Mouse (Mus musculus): Measurements from ENCODE around the gene Mtfp1. TPM values are rescaled to one million over a fixed set of nuclear protein-coding genes. Genes with fewer than 3 reads are reported as not detected.
A peak's percentile ranks its signal among the peaks of the same experiment; 100 is the strongest.

Mtfp1 gene
- total and polyA plus RNA-seq, 2 experiments, result 16.6 to 41.5 TPM

DNA sequence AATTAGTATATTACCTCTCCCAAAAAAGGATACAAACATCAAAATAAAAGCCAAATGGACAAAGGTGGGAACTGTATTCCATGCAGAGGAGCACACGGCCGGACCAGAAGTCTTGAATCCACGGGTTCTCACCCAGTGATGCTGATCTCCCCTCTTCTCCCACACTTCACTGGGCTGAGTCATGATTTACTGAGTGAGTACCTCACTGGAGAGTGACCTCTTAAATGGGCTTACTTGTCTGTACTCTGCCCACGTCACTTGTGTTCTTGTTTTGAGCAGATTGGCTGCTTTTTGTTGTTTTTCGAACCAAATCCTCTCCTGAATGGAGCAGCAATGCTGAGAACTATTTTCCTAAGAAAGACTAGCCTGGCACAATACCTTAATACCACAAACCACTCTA, 9.7 kb upstream of the Mtfp1 start:
- H3K36me3 ChIP-seq (ENCODE audit: control insufficient read depth, insufficient read depth, low read length), result peaks cover 68% of the 10 kb centered on the region
- H3K4me3 ChIP-seq (ENCODE audit: insufficient read depth, low read depth, low read length), result no peak overlapping the region
- H3K79me2 ChIP-seq (ENCODE audit: control insufficient read depth, insufficient read depth, low read length), result no peaks in the 10 kb centered on the region
- peak; percentile 24 for DNase-seq (ENCODE audit: extremely low read depth, low read depth, low spot score)
- 89% methylated on average over 5 of the region's 5 CpGs for WGBS
- peaks cover 22% of the 10 kb centered on the region for H3K4me1 ChIP-seq (ENCODE audit: control insufficient read depth, insufficient read depth, low read length)
- TF ChIP-seq CTCF (IDR thresholded peaks at IDR 0.05; ENCODE audit: low read depth, low read length), result no peak
- no peak for TF ChIP-seq POLR2A (IDR thresholded peaks at IDR 0.05; ENCODE audit: extremely low read depth, insufficient read depth, low read length)
- no peaks in the 10 kb centered on the region for H3K27me3 ChIP-seq (ENCODE audit: control insufficient read depth, insufficient read depth, low read length)
- H3K27ac ChIP-seq (replicated peaks; ENCODE audit: insufficient read depth, low read depth, low read length), result no peak overlapping the region
- no peak overlapping the region for H3K9ac ChIP-seq (ENCODE audit: low read depth, low read length)

DNA sequence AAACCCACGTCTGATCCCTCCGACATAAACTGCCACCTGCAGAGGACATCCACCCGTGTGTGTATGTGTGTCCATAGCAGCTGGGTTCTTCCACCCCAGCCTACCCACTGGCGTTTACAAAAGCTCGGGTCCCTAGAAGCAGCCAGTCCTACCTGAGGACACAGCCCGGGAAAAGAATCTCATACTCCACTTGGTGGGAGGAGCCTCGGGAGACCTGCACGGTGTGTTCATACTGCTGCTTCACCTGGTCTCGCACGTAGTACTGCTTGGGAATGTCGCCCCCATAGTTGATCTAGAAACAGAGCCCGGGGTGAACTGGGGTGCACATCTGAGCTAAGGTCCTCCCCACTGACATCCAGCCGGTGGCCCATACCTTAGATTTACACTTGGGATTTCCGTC, 8.3 kb upstream of the Mtfp1 start:
- TF ChIP-seq CTCF (IDR thresholded peaks at IDR 0.05; ENCODE audit: low read depth, low read length) (no peak), POLR2A (IDR thresholded peaks at IDR 0.05; ENCODE audit: extremely low read depth, insufficient read depth, low read length) (no peak)
- no peak for DNase-seq (ENCODE audit: extremely low read depth, low read depth, low spot score)
- no peak overlapping the region for H3K27ac ChIP-seq (replicated peaks; ENCODE audit: insufficient read depth, low read depth, low read length)
- no peaks in the 10 kb centered on the region for H3K27me3 ChIP-seq (ENCODE audit: control insufficient read depth, insufficient read depth, low read length)
- no peaks in the 10 kb centered on the region for H3K79me2 ChIP-seq (ENCODE audit: control insufficient read depth, insufficient read depth, low read length)
- H3K36me3 ChIP-seq (ENCODE audit: control insufficient read depth, insufficient read depth, low read length), result peaks cover 72% of the 10 kb centered on the region
- H3K4me1 ChIP-seq (ENCODE audit: control insufficient read depth, insufficient read depth, low read length), result peaks cover 11% of the 10 kb centered on the region
- 87% methylated on average over 14 of the region's 14 CpGs for WGBS
- H3K9ac ChIP-seq (ENCODE audit: low read depth, low read length), result no peak overlapping the region
- H3K4me3 ChIP-seq (ENCODE audit: insufficient read depth, low read depth, low read length), result no peak overlapping the region

DNA sequence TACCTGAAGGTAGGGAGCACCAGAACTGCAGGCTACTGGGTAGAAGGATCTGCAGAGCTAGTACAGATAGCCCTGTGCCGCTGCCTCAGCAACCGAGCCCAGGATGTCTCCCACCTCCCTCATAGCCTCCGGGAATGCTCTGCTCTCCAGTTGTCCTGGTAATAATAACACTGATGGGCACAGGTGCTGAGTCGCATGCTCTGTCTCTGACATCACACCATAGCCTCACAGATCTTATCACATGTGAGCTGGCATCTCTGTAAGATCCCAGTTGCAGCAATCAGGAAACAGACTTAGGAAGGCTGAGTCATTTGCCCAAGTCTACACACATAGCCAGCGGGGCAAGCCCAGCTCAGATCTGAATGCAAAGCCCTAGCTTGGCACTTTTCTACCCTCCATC, 6.6 kb upstream of the Mtfp1 start:
- no peaks in the 10 kb centered on the region for H3K27me3 ChIP-seq (ENCODE audit: control insufficient read depth, insufficient read depth, low read length)
- 82% methylated on average over 5 of the region's 5 CpGs for WGBS
- H3K9ac ChIP-seq (ENCODE audit: low read depth, low read length), result no peak overlapping the region
- DNase-seq (ENCODE audit: extremely low read depth, low read depth, low spot score), result no peak
- H3K36me3 ChIP-seq (ENCODE audit: control insufficient read depth, insufficient read depth, low read length), result peaks cover 66% of the 10 kb centered on the region
- TF ChIP-seq POLR2A (IDR thresholded peaks at IDR 0.05; ENCODE audit: extremely low read depth, insufficient read depth, low read length) (no peak), CTCF (IDR thresholded peaks at IDR 0.05; ENCODE audit: low read depth, low read length) (no peak)
- no peaks in the 10 kb centered on the region for H3K79me2 ChIP-seq (ENCODE audit: control insufficient read depth, insufficient read depth, low read length)
- 0 out of 2 replicates have a peak, but pooled peaks cover 2% of the 10 kb centered on the region for H3K4me1 ChIP-seq (ENCODE audit: control insufficient read depth, insufficient read depth, low read length)
- H3K4me3 ChIP-seq (ENCODE audit: insufficient read depth, low read depth, low read length), result no peak overlapping the region
- no peak overlapping the region for H3K27ac ChIP-seq (replicated peaks; ENCODE audit: insufficient read depth, low read depth, low read length)

DNA sequence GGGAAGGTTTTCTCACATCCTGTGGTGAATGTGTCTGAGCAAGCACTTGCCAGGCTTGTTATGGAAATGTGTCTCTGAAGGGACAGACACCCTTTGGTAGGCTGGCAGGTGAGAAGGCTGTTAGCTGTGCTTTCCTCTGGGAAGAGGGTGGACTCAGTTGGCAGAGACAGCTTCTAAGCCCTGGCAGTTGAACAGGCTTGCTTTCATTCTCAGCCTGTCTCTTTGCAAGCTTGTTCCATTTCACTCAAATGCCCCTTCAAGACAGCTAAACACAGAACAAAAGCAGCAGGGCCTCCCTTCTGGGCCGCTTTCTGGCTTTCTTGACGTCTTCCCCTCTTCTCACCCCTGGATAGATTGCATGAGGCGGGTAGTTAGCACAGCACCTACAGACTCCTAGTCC, 4.2 kb upstream of the Mtfp1 start:
- WGBS, result 84% methylated on average over 3 of the region's 3 CpGs
- H3K36me3 ChIP-seq (ENCODE audit: control insufficient read depth, insufficient read depth, low read length), result peaks cover 49% of the 10 kb centered on the region
- H3K4me3 ChIP-seq (ENCODE audit: insufficient read depth, low read depth, low read length), result no peak overlapping the region
- H3K4me1 ChIP-seq (ENCODE audit: control insufficient read depth, insufficient read depth, low read length), result no peaks in the 10 kb centered on the region
- no peaks in the 10 kb centered on the region for H3K79me2 ChIP-seq (ENCODE audit: control insufficient read depth, insufficient read depth, low read length)
- no peaks in the 10 kb centered on the region for H3K27me3 ChIP-seq (ENCODE audit: control insufficient read depth, insufficient read depth, low read length)
- TF ChIP-seq POLR2A (IDR thresholded peaks at IDR 0.05; ENCODE audit: extremely low read depth, insufficient read depth, low read length) (no peak), CTCF (IDR thresholded peaks at IDR 0.05; ENCODE audit: low read depth, low read length) (no peak)
- no peak for DNase-seq (ENCODE audit: extremely low read depth, low read depth, low spot score)
- H3K9ac ChIP-seq (ENCODE audit: low read depth, low read length), result no peak overlapping the region
- no peak overlapping the region for H3K27ac ChIP-seq (replicated peaks; ENCODE audit: insufficient read depth, low read depth, low read length)

DNA sequence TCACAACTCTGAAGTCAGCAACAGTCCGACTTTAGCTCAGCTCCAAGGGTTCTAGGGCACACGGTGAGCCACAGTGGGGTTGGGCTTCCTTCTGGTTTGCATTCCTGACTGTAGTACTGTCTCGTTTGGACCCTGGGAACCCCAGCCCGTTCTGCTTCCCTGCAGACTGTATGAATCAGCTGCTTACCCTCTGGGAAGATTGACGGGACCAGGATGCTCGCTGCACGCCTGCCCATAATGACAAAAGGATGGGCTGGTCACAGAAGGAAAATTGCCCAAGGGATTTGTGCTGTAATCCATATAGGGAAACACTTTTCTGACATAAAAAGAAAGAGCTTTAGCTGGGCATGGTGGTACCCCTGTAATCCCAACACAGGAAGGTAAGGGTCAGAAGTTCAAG, 3.6 kb upstream of the Mtfp1 start:
- H3K4me1 ChIP-seq (ENCODE audit: control insufficient read depth, insufficient read depth, low read length), result peaks cover 5% of the 10 kb centered on the region
- no peak for DNase-seq (ENCODE audit: extremely low read depth, low read depth, low spot score)
- no peaks in the 10 kb centered on the region for H3K79me2 ChIP-seq (ENCODE audit: control insufficient read depth, insufficient read depth, low read length)
- no peak overlapping the region for H3K27ac ChIP-seq (replicated peaks; ENCODE audit: insufficient read depth, low read depth, low read length)
- H3K36me3 ChIP-seq (ENCODE audit: control insufficient read depth, insufficient read depth, low read length), result peaks cover 48% of the 10 kb centered on the region
- no peak overlapping the region for H3K4me3 ChIP-seq (ENCODE audit: insufficient read depth, low read depth, low read length)
- TF ChIP-seq POLR2A (IDR thresholded peaks at IDR 0.05; ENCODE audit: extremely low read depth, insufficient read depth, low read length), result no peak
- no peak for TF ChIP-seq CTCF (IDR thresholded peaks at IDR 0.05; ENCODE audit: low read depth, low read length)
- no peaks in the 10 kb centered on the region for H3K27me3 ChIP-seq (ENCODE audit: control insufficient read depth, insufficient read depth, low read length)
- 69% methylated on average over 7 of the region's 7 CpGs for WGBS
- no peak overlapping the region for H3K9ac ChIP-seq (ENCODE audit: low read depth, low read length)

DNA sequence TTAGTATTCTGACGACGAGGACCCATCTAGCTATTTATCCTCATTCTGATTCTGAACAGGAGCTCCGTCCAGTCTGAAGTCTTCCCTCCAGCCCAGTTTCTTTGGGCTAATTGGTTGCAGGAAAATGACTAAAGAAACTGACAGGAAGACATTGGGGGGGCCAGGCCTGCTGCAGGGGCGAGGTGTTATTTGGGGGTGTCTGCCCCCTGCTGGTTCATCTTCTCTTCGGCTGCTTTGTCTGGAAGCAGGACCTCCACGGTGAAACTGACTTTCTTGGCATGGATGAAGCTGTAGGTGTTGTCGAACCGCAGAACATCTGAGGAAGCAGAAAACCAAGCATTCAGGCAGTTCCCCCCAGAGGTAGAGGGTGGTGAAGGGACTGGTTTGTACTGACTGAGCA, 2.9 kb upstream of the Mtfp1 start:
- peak; percentile 15 for DNase-seq (ENCODE audit: extremely low read depth, low read depth, low spot score)
- Histone ChIP-seq H3K4me1 (ENCODE audit: control insufficient read depth, insufficient read depth, low read length) (peaks cover 9% of the 10 kb centered on the region), H3K9ac (ENCODE audit: low read depth, low read length) (no peak overlapping the region), H3K27ac (replicated peaks; ENCODE audit: insufficient read depth, low read depth, low read length) (no peak overlapping the region), H3K79me2 (ENCODE audit: control insufficient read depth, insufficient read depth, low read length) (no peaks in the 10 kb centered on the region), H3K36me3 (ENCODE audit: control insufficient read depth, insufficient read depth, low read length) (peaks cover 41% of the 10 kb centered on the region), H3K27me3 (ENCODE audit: control insufficient read depth, insufficient read depth, low read length) (no peaks in the 10 kb centered on the region), H3K4me3 (ENCODE audit: insufficient read depth, low read depth, low read length) (no peak overlapping the region)
- no peak for TF ChIP-seq POLR2A (IDR thresholded peaks at IDR 0.05; ENCODE audit: extremely low read depth, insufficient read depth, low read length)
- TF ChIP-seq CTCF (IDR thresholded peaks at IDR 0.05; ENCODE audit: low read depth, low read length), result peak; percentile 35
- WGBS, result 63% methylated on average over 8 of the region's 8 CpGs
